Mouse (Mus musculus) kidney, embryonic 15.5 days (tissue): Measurements from ENCODE around the gene Vopp1. TPM values are rescaled to one million over a fixed set of nuclear protein-coding genes. Genes with fewer than 3 reads are reported as not detected.
"Not testable (repeated sequence)": the region's sequence is repeated elsewhere in the genome, so short reads cannot be mapped to it uniquely, and the experiment has no call there.

ENCODE experiments used
- ATAC-seq: fragments of 200-750 bp; cut with Nextera tagmentation; replicated peaks from 2 replicates; pipeline ENCODE4 v1.8.0; 2017; ENCODE audit warnings: moderate TSS enrichment; ENCODE audit not compliant: low FRiP score
- H3K27ac ChIP-seq: fragments of 300-500 bp; sonication (generic); 2 replicates; pipeline ENCODE4 v1.5.1; 2015; ENCODE audit warnings: mild to moderate bottlenecking, inconsistent platforms
- H3K27me3 ChIP-seq: fragments of 300-500 bp; sonication (generic); 2 replicates; pipeline ENCODE4 v1.6.1; 2015; ENCODE audit warnings: inconsistent platforms
- H3K36me3 ChIP-seq: fragments of 300-500 bp; sonication (generic); 2 replicates; pipeline ENCODE4 v1.6.1; 2015; ENCODE audit warnings: inconsistent platforms
- H3K4me1 ChIP-seq: fragments of 300-500 bp; sonication (generic); 2 replicates; pipeline ENCODE4 v1.6.1; 2015; ENCODE audit warnings: inconsistent platforms
- H3K4me2 ChIP-seq: fragments of 300-500 bp; sonication (generic); 2 replicates; pipeline ENCODE4 v1.6.1; 2015; ENCODE audit warnings: moderate library complexity, mild to moderate bottlenecking, inconsistent platforms
- H3K4me3 ChIP-seq: fragments of 300-500 bp; sonication (generic); replicated peaks from 2 replicates; pipeline ENCODE4 v1.5.1; 2015; ENCODE audit warnings: mild to moderate bottlenecking, inconsistent platforms
- H3K9ac ChIP-seq: fragments of 300-500 bp; sonication (generic); 2 replicates; pipeline ENCODE4 v1.6.1; 2015; ENCODE audit warnings: mild to moderate bottlenecking, inconsistent platforms
- H3K9me3 ChIP-seq: fragments of 300-500 bp; sonication (generic); replicated peaks from 2 replicates; pipeline ENCODE4 v1.6.1; 2016; ENCODE audit warnings: inconsistent platforms
- WGBS: fragments of 180-500 bp; shearing (Covaris S2); methylation state at CpG from one replicate; pipeline ENCODE4 v1.1.7; 2015; ENCODE audit warnings: mixed read lengths; 5-methylcytosine and 5-hydroxymethylcytosine counted together
- polyA plus RNA-seq: library from polyadenylated mRNA; unstranded; fragments of >200 nt; fragmentation: Nextera tagmentation; extraction: Ambion mirVana; gene quantifications from 2 replicates; pipeline ENCODE4 v1.2.1, GENCODE M21; 2015

The Vopp1 gene
- polyA plus RNA-seq, 1 experiment from 2014 or later, result 44.8 TPM

GRCm38 (mm10) chr6:57811748-57812730 lies 12.9 kb downstream of the Vopp1 start:
- no peak overlapping the region for H3K9ac ChIP-seq
- H3K4me3 ChIP-seq, result no peak overlapping the region
- no peak overlapping the region for H3K4me2 ChIP-seq
- H3K4me1 ChIP-seq, result peaks cover 3% of the 10 kb centered on the region; the same call in 1 of the 2 replicates
- ATAC-seq, result peak; percentile 82
- H3K9me3 ChIP-seq, result no peaks in the 10 kb centered on the region
- no peak overlapping the region for H3K27ac ChIP-seq
- H3K36me3 ChIP-seq, result no peaks in the 10 kb centered on the region
- no peaks in the 10 kb centered on the region for H3K27me3 ChIP-seq
- WGBS, result 66% methylated on average over 3 of the region's 3 CpGs

GRCm38 (mm10) chr6:57805218-57806069 lies 19.5 kb downstream of the Vopp1 start:
- Histone ChIP-seq H3K9me3 (no peaks in the 10 kb centered on the region), H3K27ac (no peak overlapping the region), H3K36me3 (0 out of 2 replicates have a peak, but pooled peaks cover 5% of the 10 kb centered on the region), H3K4me1 (no peaks in the 10 kb centered on the region), H3K4me3 (no peak overlapping the region), H3K9ac (no peak overlapping the region), H3K27me3 (no peaks in the 10 kb centered on the region), H3K4me2 (no peak overlapping the region)
- WGBS, result 79% methylated on average over 5 of the region's 5 CpGs
- ATAC-seq, result 0 out of 2 replicates have a peak, but pooled peaks have one; percentile 36

GRCm38 (mm10) chr6:57803130-57803529 lies 21.8 kb downstream of the Vopp1 start:
- 83% methylated on average over 2 of the region's 2 CpGs for WGBS
- no peaks in the 10 kb centered on the region for H3K27me3 ChIP-seq
- H3K4me3 ChIP-seq, result no peak overlapping the region
- no peak overlapping the region for H3K4me2 ChIP-seq
- no peak overlapping the region for H3K27ac ChIP-seq
- 0 out of 2 replicates have a peak, but pooled peaks cover 5% of the 10 kb centered on the region for H3K36me3 ChIP-seq
- no peaks in the 10 kb centered on the region for H3K4me1 ChIP-seq
- no peak overlapping the region for H3K9ac ChIP-seq
- H3K9me3 ChIP-seq, result no peaks in the 10 kb centered on the region
- ATAC-seq, result no peak

- Histone ChIP-seq H3K9me3 (no peaks in the 10 kb centered on the region), H3K36me3 (no peaks in the 10 kb centered on the region), H3K27me3 (no peaks in the 10 kb centered on the region), H3K9ac (no peak overlapping the region), H3K27ac (no peak overlapping the region), H3K4me3 (no peak overlapping the region), H3K4me2 (no peak overlapping the region), H3K4me1 (peaks cover 9% of the 10 kb centered on the region; the same call in 1 of the 2 replicates)
- no peak for ATAC-seq
- WGBS, result 88% methylated on average over 1 of the region's 1 CpGs
These were observed 26.0 kb downstream of the Vopp1 start for GRCm38 (mm10) chr6:57798986-57799385.

- H3K4me2 ChIP-seq, result no peak overlapping the region
- H3K9ac ChIP-seq, result no peak overlapping the region
- no peak overlapping the region for H3K4me3 ChIP-seq
- peaks cover 9% of the 10 kb centered on the region; the same call in 1 of the 2 replicates for H3K4me1 ChIP-seq
- H3K27me3 ChIP-seq, result no peaks in the 10 kb centered on the region
- H3K9me3 ChIP-seq, result no peaks in the 10 kb centered on the region
- ATAC-seq, result no peak
- no peaks in the 10 kb centered on the region for H3K36me3 ChIP-seq
- H3K27ac ChIP-seq, result no peak overlapping the region
- WGBS, result 90% methylated on average over 3 of the region's 3 CpGs
These were observed 28.0 kb downstream of the Vopp1 start for GRCm38 (mm10) chr6:57796853-57797423.

GRCm38 (mm10) chr6:57795835-57796234 lies 29.1 kb downstream of the Vopp1 start:
- 62% methylated on average over 3 of the region's 3 CpGs for WGBS
- peaks cover 9% of the 10 kb centered on the region; the same call in 1 of the 2 replicates for H3K4me1 ChIP-seq
- ATAC-seq, result no peak

GRCm38 (mm10) chr6:57792821-57793220 lies 32.1 kb downstream of the Vopp1 start:
- H3K36me3 ChIP-seq, ATAC-seq, H3K4me3 ChIP-seq, H3K27me3 ChIP-seq, H3K27ac ChIP-seq, H3K4me1 ChIP-seq, H3K4me2 ChIP-seq, H3K9me3 ChIP-seq, H3K9ac ChIP-seq: not testable (repeated sequence)
- WGBS, result 78% methylated on average over 9 of the region's 9 CpGs

More at GRCm38 (mm10) chr6:57795835-57796234, 29.1 kb downstream of the Vopp1 start:
- H3K27ac ChIP-seq, result 0 out of 2 replicates have a peak overlapping the region, but pooled peaks have one; percentile 9
- H3K4me3 ChIP-seq, result no peak overlapping the region
- H3K9ac ChIP-seq, result no peak overlapping the region
- H3K9me3 ChIP-seq, result no peaks in the 10 kb centered on the region
- no peaks in the 10 kb centered on the region for H3K36me3 ChIP-seq
- no peaks in the 10 kb centered on the region for H3K27me3 ChIP-seq
- no peak overlapping the region for H3K4me2 ChIP-seq

GRCm38 (mm10) chr6:57790542-57790941 lies 34.4 kb downstream of the Vopp1 start:
- WGBS, result 89% methylated on average over 4 of the region's 4 CpGs
- ATAC-seq, result no peak
- Histone ChIP-seq H3K27me3 (no peaks in the 10 kb centered on the region), H3K4me2 (no peak overlapping the region), H3K9ac (no peak overlapping the region), H3K4me3 (no peak overlapping the region), H3K36me3 (peaks cover 14% of the 10 kb centered on the region; the same call in 1 of the 2 replicates), H3K27ac (no peak overlapping the region), H3K4me1 (no peaks in the 10 kb centered on the region), H3K9me3 (no peaks in the 10 kb centered on the region)

GRCm38 (mm10) chr6:57787376-57787775 lies 37.6 kb downstream of the Vopp1 start:
- no peaks in the 10 kb centered on the region for H3K9me3 ChIP-seq
- H3K4me1 ChIP-seq, result no peaks in the 10 kb centered on the region
- no peak overlapping the region for H3K4me3 ChIP-seq
- no peak for ATAC-seq
- H3K27ac ChIP-seq, result no peak overlapping the region
- no peak overlapping the region for H3K4me2 ChIP-seq
- H3K36me3 ChIP-seq, result peaks cover 14% of the 10 kb centered on the region; the same call in 1 of the 2 replicates
- H3K9ac ChIP-seq, result no peak overlapping the region
- no peaks in the 10 kb centered on the region for H3K27me3 ChIP-seq
- 96% methylated on average over 6 of the region's 6 CpGs for WGBS

- Histone ChIP-seq H3K9me3 (no peaks in the 10 kb centered on the region), H3K9ac (no peak overlapping the region), H3K4me2 (no peak overlapping the region), H3K36me3 (peaks cover 14% of the 10 kb centered on the region; the same call in 1 of the 2 replicates), H3K4me3 (no peak overlapping the region), H3K27me3 (no peaks in the 10 kb centered on the region), H3K27ac (no peak overlapping the region), H3K4me1 (no peaks in the 10 kb centered on the region)
- 89% methylated on average over 1 of the region's 1 CpGs for WGBS
- no peak for ATAC-seq
These were observed 40.7 kb downstream of the Vopp1 start for GRCm38 (mm10) chr6:57784251-57784650.

- H3K4me3 ChIP-seq, result no peak overlapping the region
- WGBS, result 93% methylated on average over 1 of the region's 1 CpGs
- no peaks in the 10 kb centered on the region for H3K27me3 ChIP-seq
- no peaks in the 10 kb centered on the region for H3K4me1 ChIP-seq
- H3K9me3 ChIP-seq, result no peaks in the 10 kb centered on the region
- H3K36me3 ChIP-seq, result peaks cover 12% of the 10 kb centered on the region; the same call in 1 of the 2 replicates
- ATAC-seq, result no peak
- H3K4me2 ChIP-seq, result no peak overlapping the region
- H3K27ac ChIP-seq, result no peak overlapping the region
- no peak overlapping the region for H3K9ac ChIP-seq
These were observed 42.3 kb downstream of the Vopp1 start for GRCm38 (mm10) chr6:57782658-57783057.
